Mouse (Mus musculus) hindbrain, embryonic 15.5 days (tissue): Measurements from ENCODE around the gene Matn1. TPM values are rescaled to one million over a fixed set of nuclear protein-coding genes. Genes with fewer than 3 reads are reported as not detected.

Experiments
- ATAC-seq: fragments of 200-750 bp; cut with Nextera tagmentation; 2 replicates; pipeline ENCODE4 v1.8.0; 2017; ENCODE audit warnings: low read depth, moderate number of reproducible peaks, moderate TSS enrichment; ENCODE audit not compliant: low FRiP score
- H3K27ac ChIP-seq: fragments of 300-500 bp; sonication (generic); replicated peaks from 2 replicates; pipeline ENCODE4 v1.5.1; 2015; ENCODE audit warnings: mild to moderate bottlenecking, inconsistent platforms
- H3K27me3 ChIP-seq: fragments of 300-500 bp; sonication (generic); 2 replicates; pipeline ENCODE4 v1.6.1; 2015; ENCODE audit warnings: control low read depth, inconsistent platforms
- H3K36me3 ChIP-seq: fragments of 300-500 bp; sonication (generic); 2 replicates; pipeline ENCODE4 v1.6.1; 2015; ENCODE audit warnings: control low read depth, inconsistent platforms
- H3K4me1 ChIP-seq: fragments of 300-500 bp; sonication (generic); replicated peaks from 2 replicates; pipeline ENCODE4 v1.6.1; 2015; ENCODE audit warnings: control low read depth, inconsistent platforms
- H3K4me2 ChIP-seq: fragments of 300-500 bp; sonication (generic); 2 replicates; pipeline ENCODE4 v1.6.1; 2015; ENCODE audit warnings: moderate library complexity, mild to moderate bottlenecking, inconsistent platforms
- H3K4me3 ChIP-seq: fragments of 300-500 bp; sonication (generic); 2 replicates; pipeline ENCODE4 v1.5.1; 2015; ENCODE audit warnings: mild to moderate bottlenecking, inconsistent platforms
- H3K9ac ChIP-seq: fragments of 300-500 bp; sonication (generic); 2 replicates; pipeline ENCODE4 v1.6.1; 2015; ENCODE audit warnings: inconsistent platforms
- H3K9me3 ChIP-seq: fragments of 300-500 bp; sonication (generic); 2 replicates; pipeline ENCODE4 v1.6.1; 2016; ENCODE audit warnings: control low read depth, inconsistent platforms
- WGBS: fragments of 180-500 bp; shearing (Covaris S2); methylation state at CpG from one replicate; pipeline ENCODE4 v1.1.7; 2015; 5-methylcytosine and 5-hydroxymethylcytosine counted together
- polyA plus RNA-seq: library from polyadenylated mRNA; unstranded; fragments of >200 nt; fragmentation: Nextera tagmentation; extraction: Ambion mirVana; gene quantifications from 2 replicates; pipeline ENCODE4 v1.2.1, GENCODE M21; 2015

Gene Matn1
- polyA plus RNA-seq, 1 experiment from 2014 or later, result 1.8 TPM

DNA sequence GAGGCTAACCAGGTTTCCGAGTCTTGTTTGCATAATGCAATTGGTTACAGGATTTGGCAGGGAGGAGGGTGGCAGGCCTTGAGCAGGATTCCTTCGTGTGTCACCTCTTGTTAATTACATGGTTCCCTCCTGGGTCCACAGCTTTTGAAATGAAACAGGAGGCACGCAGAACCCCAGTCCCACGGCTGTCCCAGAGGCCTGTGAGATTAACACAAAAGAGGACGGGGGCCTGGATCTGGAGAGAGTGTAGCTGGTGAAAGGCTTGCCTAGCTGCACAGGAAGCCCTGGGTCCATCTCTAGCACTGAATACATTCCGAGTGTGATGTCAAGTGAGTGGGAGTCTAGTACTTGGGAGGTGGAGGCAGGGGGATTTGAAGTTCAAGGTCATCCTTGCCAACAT lies 15.5 kb downstream of the Matn1 start:
- no peak overlapping the region for H3K27ac ChIP-seq
- no peaks in the 10 kb centered on the region for H3K9me3 ChIP-seq
- peaks cover 7% of the 10 kb centered on the region; the same call in 1 of the 2 replicates for H3K4me1 ChIP-seq
- no peak overlapping the region for H3K4me2 ChIP-seq
- no peak overlapping the region for H3K4me3 ChIP-seq
- no peaks in the 10 kb centered on the region for H3K36me3 ChIP-seq
- WGBS, result 53% methylated on average over 6 of the region's 6 CpGs
- ATAC-seq, result no peak
- H3K27me3 ChIP-seq, result no peaks in the 10 kb centered on the region
- H3K9ac ChIP-seq, result no peak overlapping the region

DNA sequence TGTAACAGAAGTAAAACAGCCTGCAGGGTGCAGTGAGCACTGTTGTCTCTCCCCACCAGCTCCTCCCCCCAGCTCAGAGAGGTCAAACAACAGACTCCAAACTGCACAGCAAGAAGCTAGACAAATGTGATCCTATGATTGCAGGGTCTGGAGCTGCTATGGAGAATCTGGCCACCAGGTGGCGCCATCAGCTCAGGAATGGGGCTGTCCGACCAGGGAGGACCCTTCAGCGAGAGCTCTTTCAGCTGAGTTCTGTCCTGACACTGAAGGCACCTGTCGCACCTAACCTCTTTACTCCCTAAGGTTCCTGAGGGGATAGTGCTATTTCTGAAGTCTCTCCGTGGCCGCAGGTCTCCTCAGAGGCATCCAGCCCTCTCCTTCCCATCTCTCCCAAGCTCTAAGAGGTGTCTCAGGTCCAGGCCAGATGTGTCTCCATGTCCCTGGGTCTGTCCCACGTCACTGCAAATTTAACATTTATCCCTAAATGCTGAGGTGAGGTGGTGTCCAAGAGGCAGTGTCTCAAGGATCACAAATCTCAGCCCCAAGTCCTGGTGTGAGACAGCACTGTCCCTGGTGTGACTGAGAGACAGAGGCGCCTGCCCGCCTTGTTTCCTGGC lies 16.0 kb downstream of the Matn1 start:
- whole genome bisulfite sequencing, result 28% methylated on average over 9 of the region's 9 CpGs
- no peak overlapping the region for H3K27ac ChIP-seq
- peak; percentile 79 for ATAC-seq
- H3K9me3 ChIP-seq, result no peaks in the 10 kb centered on the region
- H3K4me2 ChIP-seq, result no peak overlapping the region
- H3K4me1 ChIP-seq, result peaks cover 7% of the 10 kb centered on the region; the same call in 1 of the 2 replicates
- no peak overlapping the region for H3K9ac ChIP-seq
- H3K4me3 ChIP-seq, result no peak overlapping the region
- H3K27me3 ChIP-seq, result no peaks in the 10 kb centered on the region
- no peaks in the 10 kb centered on the region for H3K36me3 ChIP-seq

DNA sequence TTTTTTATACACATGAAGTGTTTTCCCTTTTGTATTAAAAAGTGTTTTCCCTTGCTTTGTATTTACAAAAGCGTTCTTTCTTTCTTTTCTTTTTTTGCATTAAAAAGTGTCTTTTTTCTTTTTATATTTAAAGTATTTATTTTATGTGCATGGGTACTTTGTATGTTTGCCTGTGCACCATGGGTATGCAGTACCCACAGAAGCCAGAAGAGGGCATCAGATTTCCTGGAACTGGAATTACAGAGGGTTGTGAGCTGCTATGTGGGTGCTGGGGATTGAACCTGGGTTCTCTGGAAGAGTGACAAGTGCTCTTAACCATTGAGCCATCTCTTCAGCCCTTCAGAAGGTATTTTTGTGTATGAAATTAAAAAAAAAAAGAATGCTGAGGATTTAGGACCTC lies 27.1 kb downstream of the Matn1 start:
- 97% methylated on average over 1 of the region's 1 CpGs for WGBS

DNA sequence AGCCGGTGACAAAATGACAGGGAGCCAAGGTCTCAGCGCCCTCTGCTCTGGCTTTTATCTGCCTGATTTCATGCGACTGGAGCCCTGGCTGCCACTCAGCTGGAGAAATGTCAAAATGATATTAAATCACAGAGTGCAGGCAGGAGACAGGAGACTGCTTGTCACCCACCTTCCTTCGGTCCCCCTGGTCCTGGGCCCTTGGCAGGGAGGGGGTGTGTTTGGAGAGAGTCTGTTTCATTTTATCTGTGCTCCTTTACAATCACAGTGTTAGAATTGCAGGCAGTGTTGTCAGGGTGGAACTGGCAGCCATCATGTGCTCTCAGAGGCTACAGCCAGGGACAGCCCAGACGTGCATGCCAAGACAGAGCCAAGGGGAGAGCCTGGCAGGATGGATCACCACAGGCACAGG lies 28.2 kb downstream of the Matn1 start:
- Histone ChIP-seq H3K36me3 (no peaks in the 10 kb centered on the region), H3K27ac (peak overlapping the region; percentile 68), H3K9ac (no peak overlapping the region), H3K4me1 (peaks cover 16% of the 10 kb centered on the region; the same call in 1 of the 2 replicates), H3K4me2 (0 out of 2 replicates have a peak overlapping the region, but pooled peaks have one; percentile 2), H3K9me3 (no peaks in the 10 kb centered on the region), H3K4me3 (no peak overlapping the region), H3K27me3 (no peaks in the 10 kb centered on the region)
- WGBS, result 45% methylated on average over 5 of the region's 5 CpGs
- peak; percentile 80 for ATAC-seq

More for the DNA sequence above, 27.1 kb downstream of the Matn1 start:
- ATAC-seq, result no peak
- no peaks in the 10 kb centered on the region for H3K9me3 ChIP-seq
- no peak overlapping the region for H3K27ac ChIP-seq
- no peak overlapping the region for H3K9ac ChIP-seq
- H3K4me2 ChIP-seq, result no peak overlapping the region
- no peak overlapping the region for H3K4me3 ChIP-seq
- H3K4me1 ChIP-seq, result peaks cover 16% of the 10 kb centered on the region; the same call in 1 of the 2 replicates
- no peaks in the 10 kb centered on the region for H3K27me3 ChIP-seq
- H3K36me3 ChIP-seq, result no peaks in the 10 kb centered on the region

DNA sequence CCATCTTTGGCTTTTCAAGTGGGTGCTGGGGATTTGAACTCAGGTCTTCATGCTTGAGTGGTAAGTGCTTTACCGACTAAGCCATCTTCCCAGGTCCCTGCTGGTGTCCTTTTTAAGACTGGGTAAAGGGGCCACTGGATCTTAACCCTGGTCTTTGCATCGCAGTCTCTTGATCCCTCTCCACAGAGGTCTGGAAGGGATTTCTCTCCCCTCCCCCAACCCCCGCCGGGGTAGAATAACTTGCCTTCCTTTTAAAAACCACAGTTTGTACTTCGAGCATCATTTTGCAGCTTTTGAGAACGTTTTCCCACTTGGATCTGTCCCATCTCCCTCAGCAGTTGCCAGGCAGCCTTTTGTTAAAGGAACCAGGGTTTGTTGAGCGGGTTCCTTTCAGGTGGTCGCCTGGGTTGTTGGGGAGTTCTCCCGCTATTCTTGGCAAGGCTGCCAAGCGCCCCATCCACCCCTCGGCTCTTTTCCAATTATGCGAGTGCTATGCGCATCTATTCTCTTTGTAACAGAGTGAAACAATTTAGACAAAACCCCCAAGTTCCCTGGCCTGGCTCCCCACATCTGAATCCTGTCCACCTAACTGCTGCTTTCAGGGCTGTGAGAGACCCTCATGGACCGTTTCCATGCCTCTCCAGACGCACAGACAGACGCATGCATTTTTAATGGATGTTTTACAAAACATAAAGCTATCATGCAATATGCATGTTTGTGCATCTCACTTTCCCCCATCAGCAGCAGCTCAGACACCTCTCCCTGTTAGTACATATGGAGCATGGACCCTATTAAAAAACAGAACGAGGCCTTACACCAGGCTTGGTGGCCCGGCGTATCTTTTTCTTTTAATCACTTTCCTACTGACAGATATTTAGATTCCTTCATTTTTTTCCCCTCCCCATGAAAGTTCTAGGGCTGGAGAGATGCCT lies 29.4 kb downstream of the Matn1 start:
- WGBS, result 36% methylated on average over 19 of the region's 19 CpGs
- Histone ChIP-seq H3K4me1 (peaks cover 16% of the 10 kb centered on the region; the same call in 1 of the 2 replicates), H3K9ac (no peak overlapping the region), H3K36me3 (no peaks in the 10 kb centered on the region), H3K4me3 (no peak overlapping the region), H3K27me3 (no peaks in the 10 kb centered on the region), H3K9me3 (no peaks in the 10 kb centered on the region), H3K4me2 (no peak overlapping the region), H3K27ac (peak overlapping the region; percentile 68)
- ATAC-seq, result peak; percentile 70

DNA sequence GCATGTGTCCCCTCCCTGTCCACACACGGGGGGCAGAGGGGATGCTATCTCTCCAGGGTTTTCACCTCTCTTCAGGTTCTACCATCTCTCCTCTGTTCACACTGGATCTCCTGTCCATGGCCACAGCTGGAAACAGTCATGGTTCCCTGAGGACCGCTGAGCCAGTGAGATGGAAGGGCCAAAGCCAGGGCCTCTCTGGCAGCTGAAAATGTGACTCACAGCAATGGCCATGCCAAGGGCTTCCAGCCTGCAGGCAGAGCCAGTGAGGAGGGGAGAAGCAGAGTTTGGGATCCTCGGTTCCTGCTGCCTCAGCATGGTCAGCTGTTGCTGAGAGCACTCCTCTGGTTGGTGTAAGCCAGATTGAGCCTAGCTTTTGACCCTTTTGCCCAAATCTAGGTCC lies 34.8 kb downstream of the Matn1 start:
- no peak overlapping the region for H3K4me2 ChIP-seq
- 83% methylated on average over 3 of the region's 3 CpGs for WGBS
- H3K27ac ChIP-seq, result no peak overlapping the region
- no peaks in the 10 kb centered on the region for H3K4me1 ChIP-seq
- no peak overlapping the region for H3K4me3 ChIP-seq
- no peak overlapping the region for H3K9ac ChIP-seq
- no peaks in the 10 kb centered on the region for H3K27me3 ChIP-seq
- no peaks in the 10 kb centered on the region for H3K9me3 ChIP-seq
- no peak for ATAC-seq
- H3K36me3 ChIP-seq, result no peaks in the 10 kb centered on the region

DNA sequence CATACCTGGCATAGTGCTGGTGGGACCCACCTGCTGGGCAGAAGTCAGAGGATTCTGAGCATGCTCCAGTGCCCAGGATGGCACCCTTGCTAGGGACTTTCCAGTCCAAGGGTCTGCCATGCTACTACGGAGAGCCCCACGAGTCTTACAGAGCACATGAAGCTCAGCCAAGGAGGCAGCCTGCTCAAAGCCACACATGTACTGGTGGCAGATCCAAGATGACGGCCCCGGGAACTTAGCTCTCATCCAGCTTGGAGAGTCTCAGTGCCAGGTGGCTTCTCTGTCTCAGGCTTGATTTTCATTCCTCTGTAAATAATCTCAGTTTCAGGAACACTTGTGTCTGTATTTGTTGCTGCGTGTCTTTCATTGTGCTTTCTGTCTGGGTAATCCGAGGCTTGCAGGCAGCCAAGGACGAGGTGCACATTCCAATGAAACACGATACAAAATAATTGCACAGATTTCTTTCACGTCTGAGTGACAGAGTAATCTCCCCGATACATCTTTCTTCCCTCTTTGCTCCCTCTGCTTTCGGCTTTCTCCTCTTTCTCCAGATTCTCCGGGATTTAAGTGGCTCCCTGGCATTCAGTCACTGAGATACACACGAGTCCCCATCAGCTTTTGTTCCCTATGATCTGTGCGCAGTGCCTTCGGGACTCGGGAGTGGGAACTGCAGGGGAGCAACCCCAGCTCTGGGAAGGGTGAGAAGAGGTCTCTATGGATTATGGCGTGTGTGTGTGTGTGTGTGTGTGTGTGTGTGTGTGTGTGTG lies 40.4 kb downstream of the Matn1 start:
- Histone ChIP-seq H3K27me3 (peaks cover 2% of the 10 kb centered on the region; the same call in 1 of the 2 replicates), H3K4me3 (no peak overlapping the region), H3K4me1 (peaks cover 12% of the 10 kb centered on the region), H3K9me3 (no peaks in the 10 kb centered on the region), H3K4me2 (no peak overlapping the region), H3K27ac (peak overlapping the region; percentile 61), H3K36me3 (no peaks in the 10 kb centered on the region), H3K9ac (no peak overlapping the region)
- WGBS, result 52% methylated on average over 17 of the region's 17 CpGs
- ATAC-seq, result no peak

DNA sequence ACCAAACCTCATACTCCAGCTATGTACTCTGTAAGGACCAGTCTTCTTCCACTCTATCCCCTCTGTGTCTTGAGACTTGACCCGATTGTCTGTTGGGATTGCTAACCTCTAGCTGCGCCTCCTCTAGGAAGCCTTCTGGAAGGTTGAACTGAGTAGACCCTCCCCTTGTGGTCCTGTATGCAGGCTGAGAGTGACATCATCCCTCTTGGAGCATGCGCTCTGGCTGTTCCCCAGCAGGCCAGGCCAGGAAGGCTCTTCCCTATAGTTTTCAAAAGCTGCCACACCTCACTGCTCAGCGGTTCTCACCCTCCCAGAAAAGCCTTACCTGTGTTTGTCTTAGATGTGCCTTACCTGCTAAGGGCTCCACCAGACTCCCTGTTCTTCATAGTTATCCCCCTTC lies 42.9 kb downstream of the Matn1 start:
- H3K27ac ChIP-seq, result no peak overlapping the region
- no peak overlapping the region for H3K9ac ChIP-seq
- H3K9me3 ChIP-seq, result no peaks in the 10 kb centered on the region
- no peaks in the 10 kb centered on the region for H3K36me3 ChIP-seq
- H3K27me3 ChIP-seq, result peaks cover 2% of the 10 kb centered on the region; the same call in 1 of the 2 replicates
- 92% methylated on average over 4 of the region's 4 CpGs for WGBS
- ATAC-seq, result no peak
- H3K4me3 ChIP-seq, result no peak overlapping the region
- peaks cover 15% of the 10 kb centered on the region for H3K4me1 ChIP-seq
- no peak overlapping the region for H3K4me2 ChIP-seq

DNA sequence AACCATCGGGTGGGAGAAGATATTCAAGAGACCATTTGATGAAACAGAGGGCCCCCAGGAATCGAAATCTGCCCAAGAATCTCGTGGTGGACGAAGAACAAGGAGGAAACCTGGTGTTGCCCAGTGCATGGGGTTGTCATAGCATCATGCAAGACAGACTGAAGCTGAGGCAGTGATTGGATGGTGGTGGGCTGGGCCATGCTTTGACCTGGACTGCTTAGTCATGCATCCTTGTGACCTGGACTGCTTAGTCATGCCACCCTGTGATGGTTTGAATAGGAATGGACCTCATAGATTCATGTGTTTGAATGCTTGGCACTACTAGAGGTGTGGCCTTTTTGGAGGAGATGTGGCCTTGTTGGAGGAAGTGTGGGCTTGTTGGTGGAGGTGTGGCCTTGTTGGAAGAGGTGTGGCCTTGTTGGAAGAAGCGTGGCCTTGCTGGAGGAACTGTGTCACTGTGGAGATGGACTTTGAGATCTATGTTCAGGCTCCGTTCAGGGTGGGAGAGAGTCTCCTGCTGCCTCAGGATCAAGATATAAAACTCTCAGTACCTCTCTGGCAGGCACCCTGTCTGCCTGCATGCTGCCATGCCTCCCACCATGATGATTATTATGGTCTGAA lies 44.1 kb downstream of the Matn1 start:
- H3K9me3 ChIP-seq, result no peaks in the 10 kb centered on the region
- H3K9ac ChIP-seq, result no peak overlapping the region
- peaks cover 15% of the 10 kb centered on the region for H3K4me1 ChIP-seq
- no peak overlapping the region for H3K4me2 ChIP-seq
- H3K27me3 ChIP-seq, result peaks cover 2% of the 10 kb centered on the region; the same call in 1 of the 2 replicates
- WGBS, result 83% methylated on average over 6 of the region's 6 CpGs
- H3K4me3 ChIP-seq, result no peak overlapping the region
- no peak for ATAC-seq
- H3K27ac ChIP-seq, result no peak overlapping the region
- H3K36me3 ChIP-seq, result no peaks in the 10 kb centered on the region

DNA sequence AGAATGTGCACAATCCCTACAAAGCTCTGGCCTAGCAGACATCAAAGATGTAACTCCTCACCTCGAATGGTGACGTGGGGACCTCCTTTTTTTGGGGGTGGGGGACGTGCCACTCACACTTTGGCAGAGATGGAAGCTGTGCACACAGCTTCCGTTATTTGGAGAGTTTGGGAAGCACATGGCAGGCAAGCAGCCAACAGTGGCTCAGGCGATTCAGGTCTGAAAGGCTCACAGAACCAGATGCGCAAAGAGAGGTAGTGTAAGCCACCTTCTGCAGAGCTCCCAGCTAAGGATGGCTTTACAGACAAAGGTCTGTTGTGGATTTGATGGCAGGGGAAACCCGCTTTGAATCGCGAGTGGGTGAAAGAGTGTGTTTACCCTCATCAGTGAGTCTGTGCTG lies 45.0 kb downstream of the Matn1 start:
- Histone ChIP-seq H3K4me2 (no peak overlapping the region), H3K27ac (no peak overlapping the region), H3K27me3 (peaks cover 2% of the 10 kb centered on the region; the same call in 1 of the 2 replicates), H3K4me3 (no peak overlapping the region), H3K9ac (no peak overlapping the region), H3K4me1 (peaks cover 14% of the 10 kb centered on the region), H3K9me3 (no peaks in the 10 kb centered on the region), H3K36me3 (no peaks in the 10 kb centered on the region)
- ATAC-seq, result no peak
- WGBS, result 73% methylated on average over 9 of the region's 9 CpGs

DNA sequence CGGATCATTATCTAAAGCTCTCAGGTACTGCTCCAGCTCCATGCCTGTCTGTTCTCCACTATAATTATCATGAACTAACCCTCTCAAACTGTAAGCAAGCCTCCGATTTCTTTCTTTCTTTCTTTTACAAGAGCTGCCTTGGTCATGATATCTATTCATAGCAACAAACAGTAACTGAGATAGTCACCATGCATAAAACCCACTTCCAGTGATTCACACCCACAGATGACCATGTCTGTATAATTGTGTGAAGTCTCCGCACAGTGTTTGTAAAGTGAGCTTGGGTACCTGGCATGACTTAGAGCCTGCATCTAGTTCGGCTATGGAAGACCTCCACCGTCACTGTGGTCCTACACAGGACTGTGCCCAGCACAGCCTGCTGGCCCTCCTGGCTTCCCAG lies 46.8 kb downstream of the Matn1 start:
- WGBS, result 99% methylated on average over 5 of the region's 5 CpGs
- H3K4me3 ChIP-seq, result no peak overlapping the region
- H3K27me3 ChIP-seq, result peaks cover 2% of the 10 kb centered on the region; the same call in 1 of the 2 replicates
- H3K9me3 ChIP-seq, result no peaks in the 10 kb centered on the region
- peaks cover 9% of the 10 kb centered on the region; the same call in 1 of the 2 replicates for H3K4me1 ChIP-seq
- no peak overlapping the region for H3K9ac ChIP-seq
- no peak for ATAC-seq
- H3K27ac ChIP-seq, result no peak overlapping the region
- H3K4me2 ChIP-seq, result no peak overlapping the region
- H3K36me3 ChIP-seq, result no peaks in the 10 kb centered on the region
